Mouse (Mus musculus) heart, embryonic 10.5 days (tissue): ENCODE measurements at regions not wholly inside any gene's neighbourhood (a gene's known extent, or its start where the extent isn't known, plus 50 kb on each side); places are given as distances from the start of the nearest gene placed in this dataset.

Experiments
- DNase-seq: peaks from one replicate; pipeline ENCODE4 v3.0.0-alpha.2; 2017; ENCODE audit warnings: low spot score
- H3K27ac ChIP-seq: fragments of 300-500 bp; sonication (generic); 2 replicates; pipeline ENCODE4 v1.5.1; 2016; ENCODE audit warnings: mild to moderate bottlenecking
- H3K27me3 ChIP-seq: fragments of 300-500 bp; sonication (generic); 2 replicates; pipeline ENCODE4 v1.6.1; 2016; ENCODE audit warnings: mild to moderate bottlenecking; ENCODE audit not compliant: poor library complexity, insufficient read depth, severe bottlenecking
- H3K36me3 ChIP-seq: fragments of 300-500 bp; sonication (generic); 2 replicates; pipeline ENCODE4 v1.6.1; 2016; ENCODE audit warnings: mild to moderate bottlenecking, moderate library complexity
- H3K4me1 ChIP-seq: fragments of 300-500 bp; sonication (generic); 2 replicates; pipeline ENCODE4 v1.6.1; 2016; ENCODE audit warnings: mild to moderate bottlenecking
- H3K4me3 ChIP-seq: fragments of 300-500 bp; sonication (generic); 2 replicates; pipeline ENCODE4 v1.5.1; 2016; ENCODE audit warnings: mild to moderate bottlenecking, moderate library complexity
- H3K9me3 ChIP-seq: fragments of 300-500 bp; sonication (generic); 2 replicates; pipeline ENCODE4 v1.6.1; 2016; ENCODE audit warnings: mild to moderate bottlenecking, moderate library complexity
- WGBS: fragments of 180-500 bp; shearing (Covaris S2); methylation state at CpG from one replicate; pipeline ENCODE4 v1.1.7; 2016; 5-methylcytosine and 5-hydroxymethylcytosine counted together

DNA sequence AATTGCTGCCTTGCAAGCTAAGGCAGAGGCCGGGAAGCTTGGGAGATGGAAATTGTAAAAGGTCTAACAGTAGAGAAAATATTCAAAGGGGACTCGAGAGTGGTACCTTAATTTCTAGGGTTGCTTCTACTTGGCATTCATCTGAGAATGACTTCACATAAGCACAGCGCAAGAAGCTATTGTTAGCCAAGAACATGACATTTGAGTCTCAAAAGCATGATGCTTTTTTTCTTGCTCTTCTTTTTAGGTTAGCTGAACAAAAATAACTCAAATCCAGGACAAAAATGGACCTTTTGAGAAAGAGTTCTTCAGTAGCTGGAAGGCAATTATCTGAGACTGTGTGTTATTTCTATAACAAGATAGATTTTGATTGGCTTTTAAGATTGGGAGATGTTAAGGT is 1042.0 kb upstream of the Cited2 start:
- no peaks in the 10 kb centered on the region for H3K36me3 ChIP-seq
- DNase-seq: no peak

DNA sequence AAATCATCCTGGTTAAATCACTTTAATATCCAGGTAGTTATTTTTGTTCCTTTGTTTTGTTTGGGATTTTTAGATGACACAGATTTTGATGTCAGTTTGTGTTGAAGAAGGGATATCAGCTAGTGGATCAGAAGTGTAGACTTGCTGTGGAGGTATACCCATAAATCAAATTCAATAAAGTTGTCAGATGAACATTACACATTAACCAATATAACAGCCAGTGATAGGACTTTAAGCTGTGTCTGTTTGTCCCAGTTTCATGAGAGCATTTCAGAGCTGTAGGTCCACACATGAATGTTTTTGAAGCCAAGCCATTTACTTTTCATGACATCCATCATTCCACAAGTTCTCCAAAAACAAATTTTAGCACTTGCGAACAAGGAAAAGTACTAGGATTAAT is 1037.7 kb upstream of the Cited2 start:
- no peak overlapping the region for H3K4me3 ChIP-seq
- H3K27me3 ChIP-seq: no peaks in the 10 kb centered on the region
- H3K9me3 ChIP-seq: no peaks in the 10 kb centered on the region
- H3K4me1 ChIP-seq: no peaks in the 10 kb centered on the region
- 96% methylated on average over 1 of the region's 1 CpGs for WGBS
- H3K36me3 ChIP-seq: no peaks in the 10 kb centered on the region
- no peak for DNase-seq
- no peak overlapping the region for H3K27ac ChIP-seq

More for the DNA sequence above, 1042.0 kb upstream of the Cited2 start:
- WGBS: 84% methylated on average over 3 of the region's 3 CpGs
- Histone ChIP-seq H3K4me1 (no peaks in the 10 kb centered on the region), H3K27me3 (no peaks in the 10 kb centered on the region), H3K4me3 (no peak overlapping the region), H3K27ac (no peak overlapping the region), H3K9me3 (no peaks in the 10 kb centered on the region)

DNA sequence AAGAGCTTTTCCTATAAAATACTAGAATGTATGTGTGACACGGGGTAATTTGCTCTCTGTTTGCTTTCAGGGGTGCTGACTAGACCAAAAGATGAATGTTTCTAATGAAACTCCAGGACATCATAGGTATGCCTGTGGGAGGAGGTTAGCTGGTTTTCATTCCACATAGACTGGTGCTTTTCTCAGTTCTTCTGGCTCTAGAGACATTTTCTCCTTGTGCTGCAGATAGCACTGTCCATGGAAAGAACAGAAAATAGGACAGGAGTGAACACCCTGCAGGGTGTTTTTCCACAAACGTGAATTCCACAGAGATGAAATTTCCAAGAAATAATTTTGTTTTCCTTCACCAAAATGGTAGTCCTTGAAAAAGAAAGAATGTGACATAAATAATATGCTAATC is 1016.0 kb upstream of the Cited2 start:
- H3K27ac ChIP-seq: no peak overlapping the region
- DNase-seq: no peak
- WGBS: 75% methylated on average over 2 of the region's 2 CpGs
- no peaks in the 10 kb centered on the region for H3K36me3 ChIP-seq
- H3K4me3 ChIP-seq: no peak overlapping the region
- no peaks in the 10 kb centered on the region for H3K27me3 ChIP-seq
- H3K4me1 ChIP-seq: no peaks in the 10 kb centered on the region
- H3K9me3 ChIP-seq: no peaks in the 10 kb centered on the region

DNA sequence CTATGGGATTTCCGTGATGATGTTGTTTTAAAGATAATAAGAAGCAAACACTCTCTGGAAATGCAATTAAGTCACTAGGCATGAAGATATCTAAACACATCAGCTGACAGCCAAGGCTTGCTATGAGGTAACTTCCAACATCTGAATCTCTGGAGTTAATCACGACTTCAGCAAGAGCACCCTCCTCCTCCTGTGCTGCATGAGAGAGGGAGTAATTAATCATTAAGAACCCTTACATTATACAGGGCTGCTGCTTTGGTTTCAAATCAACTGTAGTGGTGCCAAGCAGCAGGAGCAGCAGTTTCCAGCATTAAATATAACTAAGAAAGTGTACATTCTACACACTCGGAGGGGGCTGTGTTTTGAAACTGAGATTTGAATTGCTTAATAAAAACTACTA is 1009.9 kb upstream of the Cited2 start:
- Histone ChIP-seq H3K27ac (no peak overlapping the region), H3K4me1 (no peaks in the 10 kb centered on the region), H3K27me3 (no peaks in the 10 kb centered on the region), H3K9me3 (no peaks in the 10 kb centered on the region), H3K4me3 (no peak overlapping the region), H3K36me3 (no peaks in the 10 kb centered on the region)
- WGBS: 55% methylated on average over 3 of the region's 3 CpGs
- DNase-seq: no peak

DNA sequence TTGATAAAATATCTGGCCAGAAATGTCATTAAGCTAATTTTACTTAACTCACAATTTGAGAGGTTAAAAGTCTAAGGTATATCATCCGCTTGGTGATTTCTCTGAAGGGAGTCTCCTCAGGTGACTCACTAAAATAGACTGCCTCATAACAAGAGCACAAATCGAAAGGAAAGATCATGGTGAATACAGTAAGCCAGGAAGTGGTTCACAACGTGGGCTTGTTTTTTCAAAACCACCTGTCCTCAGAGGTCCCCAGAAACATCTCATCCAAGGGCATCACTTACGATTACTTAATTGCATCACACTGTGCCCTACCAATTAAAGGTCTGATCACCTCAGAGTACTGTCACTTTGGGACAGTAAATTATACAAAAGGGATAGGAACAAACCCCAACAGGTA is 1009.0 kb upstream of the Cited2 start:
- Histone ChIP-seq H3K9me3 (no peaks in the 10 kb centered on the region), H3K27ac (no peak overlapping the region), H3K27me3 (no peaks in the 10 kb centered on the region), H3K4me3 (no peak overlapping the region), H3K4me1 (no peaks in the 10 kb centered on the region), H3K36me3 (no peaks in the 10 kb centered on the region)
- no peak for DNase-seq
- 80% methylated on average over 4 of the region's 4 CpGs for WGBS

DNA sequence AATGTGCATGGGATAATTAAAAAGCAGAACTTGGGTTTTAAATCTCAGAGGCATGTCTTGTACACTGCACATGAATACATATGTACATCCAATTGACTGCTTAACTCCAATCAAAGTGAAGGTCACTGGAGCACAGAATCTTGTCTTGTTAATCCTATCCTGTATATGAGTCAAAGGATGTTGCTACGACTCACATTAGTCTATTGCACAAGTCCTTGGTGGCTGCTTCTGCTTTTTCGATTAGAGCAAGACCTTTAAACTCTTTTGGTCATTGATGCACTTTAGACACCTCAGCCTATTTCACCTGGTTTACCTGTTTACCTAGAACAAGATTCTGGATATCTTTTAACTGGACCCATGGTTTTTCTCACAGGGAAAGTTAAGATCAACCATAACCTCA is 1008.5 kb upstream of the Cited2 start:
- DNase-seq: no peak
- Histone ChIP-seq H3K9me3 (no peaks in the 10 kb centered on the region), H3K4me3 (no peak overlapping the region), H3K4me1 (no peaks in the 10 kb centered on the region), H3K27me3 (no peaks in the 10 kb centered on the region), H3K36me3 (no peaks in the 10 kb centered on the region), H3K27ac (no peak overlapping the region)
- 92% methylated on average over 2 of the region's 2 CpGs for WGBS

DNA sequence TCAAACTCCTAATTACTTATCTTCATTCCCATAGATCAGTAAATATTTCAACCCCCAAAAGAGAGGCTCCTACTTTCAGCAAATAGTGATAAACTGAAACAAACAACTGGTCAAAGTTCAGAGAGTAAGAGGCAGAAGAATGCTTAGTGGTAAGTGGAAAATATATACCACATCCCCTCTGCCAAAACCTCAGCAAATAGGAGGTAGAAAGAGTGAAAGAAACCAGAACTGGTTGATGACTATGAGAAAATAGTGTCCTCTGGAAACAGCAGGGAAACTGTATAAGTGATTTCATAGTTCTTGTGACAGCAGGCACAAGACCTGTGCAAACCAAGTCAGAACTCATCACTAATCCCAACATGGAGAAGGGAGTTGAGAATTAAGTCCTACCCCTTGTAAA is 980.8 kb upstream of the Cited2 start:
- Histone ChIP-seq H3K4me3 (no peak overlapping the region), H3K36me3 (no peaks in the 10 kb centered on the region), H3K27ac (no peak overlapping the region), H3K9me3 (no peaks in the 10 kb centered on the region), H3K27me3 (no peaks in the 10 kb centered on the region), H3K4me1 (no peaks in the 10 kb centered on the region)
- DNase-seq: no peak

DNA sequence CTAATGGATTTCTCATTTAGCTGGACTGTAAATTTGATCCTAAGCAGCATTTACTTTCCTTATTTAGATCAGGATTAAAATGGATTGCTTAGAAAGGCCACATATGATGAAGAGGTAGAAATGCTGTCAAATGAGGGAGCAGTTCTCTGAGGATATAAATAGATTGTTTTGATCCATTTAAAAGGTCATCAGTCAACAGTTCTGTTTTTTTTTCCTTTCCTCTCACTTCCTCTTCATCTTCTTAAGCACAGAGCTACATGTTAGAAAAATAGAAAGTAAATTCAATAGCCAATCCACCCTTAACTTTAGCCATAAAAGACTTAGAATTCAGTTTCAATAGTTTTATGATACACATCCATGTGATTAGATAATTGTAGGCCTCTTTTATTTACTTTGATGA is 971.5 kb upstream of the Cited2 start:
- Histone ChIP-seq H3K4me3 (no peak overlapping the region), H3K4me1 (no peaks in the 10 kb centered on the region), H3K27ac (no peak overlapping the region), H3K27me3 (no peaks in the 10 kb centered on the region), H3K36me3 (no peaks in the 10 kb centered on the region), H3K9me3 (no peaks in the 10 kb centered on the region)
- no peak for DNase-seq

DNA sequence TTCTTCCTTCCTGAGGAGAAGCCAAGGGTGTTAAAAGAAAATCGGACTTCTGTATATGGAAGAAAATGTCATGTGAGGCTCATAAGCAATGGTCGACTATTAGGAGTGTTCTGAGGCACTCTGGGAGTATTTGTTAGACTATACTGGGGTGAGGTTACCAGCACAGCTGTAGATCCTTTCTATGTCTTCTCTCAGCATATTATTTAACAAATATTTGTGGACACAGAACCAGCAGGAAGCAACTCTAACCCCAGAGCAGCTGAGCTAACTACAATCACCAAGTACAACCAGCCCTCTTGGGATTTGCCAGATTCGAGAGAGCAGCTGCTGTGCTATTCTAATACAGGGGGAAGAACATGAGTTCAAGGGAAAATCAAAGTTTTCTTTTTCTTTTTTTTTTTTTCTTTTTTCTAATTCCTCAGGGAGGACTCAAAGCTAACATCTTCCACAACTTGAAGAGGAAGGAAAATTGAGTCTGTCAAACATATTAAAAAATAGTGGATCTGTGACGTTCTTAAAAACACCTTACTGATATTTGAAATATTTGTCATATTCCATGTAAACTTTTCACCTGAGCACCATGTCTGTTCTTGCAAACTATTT is 933.3 kb upstream of the Cited2 start:
- no peak for DNase-seq
- 79% methylated on average over 4 of the region's 4 CpGs for WGBS
- no peaks in the 10 kb centered on the region for H3K4me1 ChIP-seq
- H3K36me3 ChIP-seq: no peaks in the 10 kb centered on the region
- no peaks in the 10 kb centered on the region for H3K27me3 ChIP-seq
- no peak overlapping the region for H3K4me3 ChIP-seq
- no peaks in the 10 kb centered on the region for H3K9me3 ChIP-seq
- H3K27ac ChIP-seq: no peak overlapping the region

DNA sequence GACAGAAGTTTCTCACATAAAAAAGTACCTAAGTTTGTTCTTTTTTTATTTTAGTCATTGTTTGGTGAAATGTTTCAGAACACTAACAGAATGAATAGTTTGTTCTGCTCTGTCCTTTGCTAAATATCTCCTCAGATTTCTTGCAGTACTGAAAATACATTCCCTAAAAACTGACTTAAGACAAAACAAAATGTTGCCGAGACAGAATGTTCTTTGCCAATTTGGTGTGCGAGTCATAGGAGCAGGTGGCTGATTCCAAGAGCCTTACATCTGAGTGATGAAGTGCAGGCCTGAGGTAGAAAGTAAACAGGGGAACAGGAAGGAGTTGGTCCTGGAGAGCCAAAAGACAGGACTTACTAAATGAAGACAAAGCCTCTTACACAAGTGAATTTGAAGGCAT is 919.0 kb upstream of the Cited2 start:
- Histone ChIP-seq H3K9me3 (no peaks in the 10 kb centered on the region), H3K27me3 (no peaks in the 10 kb centered on the region), H3K4me3 (no peak overlapping the region), H3K4me1 (no peaks in the 10 kb centered on the region), H3K27ac (no peak overlapping the region), H3K36me3 (no peaks in the 10 kb centered on the region)
- 47% methylated on average over 2 of the region's 2 CpGs for WGBS
- DNase-seq: no peak

DNA sequence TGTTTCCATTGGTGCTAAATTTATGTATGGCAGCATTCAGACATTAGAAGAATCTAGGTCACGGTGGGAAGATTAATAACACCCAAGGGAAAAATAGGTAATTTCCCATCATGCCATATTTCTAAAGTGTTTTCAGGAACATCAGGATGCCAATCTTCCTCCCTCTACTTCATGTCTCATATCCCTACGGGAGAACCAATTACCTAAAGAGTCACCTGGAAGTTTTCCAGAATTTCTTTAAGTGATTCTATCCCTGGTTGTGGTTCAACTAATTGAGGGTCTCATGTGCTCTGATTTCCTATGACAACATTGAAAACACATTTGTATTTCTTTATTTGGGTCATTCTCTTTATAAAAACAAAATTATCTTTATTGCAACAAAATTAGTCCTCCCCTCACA is 912.3 kb upstream of the Cited2 start:
- no peaks in the 10 kb centered on the region for H3K36me3 ChIP-seq
- no peaks in the 10 kb centered on the region for H3K4me1 ChIP-seq
- H3K27ac ChIP-seq: no peak overlapping the region
- DNase-seq: no peak
- H3K27me3 ChIP-seq: no peaks in the 10 kb centered on the region
- 76% methylated on average over 2 of the region's 2 CpGs for WGBS
- no peaks in the 10 kb centered on the region for H3K9me3 ChIP-seq
- no peak overlapping the region for H3K4me3 ChIP-seq

DNA sequence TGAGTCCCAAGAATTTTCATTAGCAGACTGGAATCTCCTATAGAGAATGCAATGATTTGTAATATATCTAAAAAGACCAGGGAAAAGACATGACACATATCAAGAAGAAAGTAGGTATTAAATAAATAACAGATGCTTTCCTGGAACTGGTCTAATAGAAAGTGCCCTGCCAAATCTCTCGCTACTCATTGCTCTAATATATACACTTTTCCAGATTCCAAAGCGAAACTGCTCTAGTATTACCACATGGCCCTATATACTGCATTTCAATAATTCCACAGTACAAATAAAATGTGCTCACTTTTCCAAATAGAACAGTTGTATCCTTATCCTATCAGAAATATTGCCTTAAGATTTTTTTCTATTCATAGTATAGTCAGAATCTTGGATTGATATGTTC is 909.0 kb upstream of the Cited2 start:
- Histone ChIP-seq H3K27ac (no peak overlapping the region), H3K4me3 (no peak overlapping the region), H3K4me1 (no peaks in the 10 kb centered on the region), H3K27me3 (no peaks in the 10 kb centered on the region), H3K9me3 (no peaks in the 10 kb centered on the region), H3K36me3 (no peaks in the 10 kb centered on the region)
- no peak for DNase-seq
- WGBS: 85% methylated on average over 2 of the region's 2 CpGs

DNA sequence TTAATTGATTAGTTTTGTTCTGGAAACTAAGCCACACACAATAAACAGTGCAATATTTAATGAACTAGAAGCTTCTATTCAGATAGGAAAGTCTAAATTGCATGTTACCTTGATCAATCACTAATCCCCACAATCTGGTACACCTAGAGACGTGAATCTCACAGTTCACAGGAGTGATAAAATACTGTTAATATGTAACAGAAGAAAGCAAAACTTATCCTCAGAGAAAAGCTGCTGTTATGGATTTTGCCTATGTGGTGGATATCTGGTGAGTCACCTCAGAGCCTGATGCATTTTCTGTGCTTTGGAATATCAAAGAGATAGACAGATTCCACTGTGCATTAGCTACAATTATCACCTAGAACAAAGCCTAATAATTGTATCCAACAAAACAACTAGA is 861.5 kb upstream of the Cited2 start:
- Histone ChIP-seq H3K27ac (no peak overlapping the region), H3K4me1 (no peaks in the 10 kb centered on the region), H3K27me3 (no peaks in the 10 kb centered on the region), H3K4me3 (no peak overlapping the region), H3K36me3 (no peaks in the 10 kb centered on the region), H3K9me3 (no peaks in the 10 kb centered on the region)
- 84% methylated on average over 1 of the region's 1 CpGs for WGBS
- no peak for DNase-seq

DNA sequence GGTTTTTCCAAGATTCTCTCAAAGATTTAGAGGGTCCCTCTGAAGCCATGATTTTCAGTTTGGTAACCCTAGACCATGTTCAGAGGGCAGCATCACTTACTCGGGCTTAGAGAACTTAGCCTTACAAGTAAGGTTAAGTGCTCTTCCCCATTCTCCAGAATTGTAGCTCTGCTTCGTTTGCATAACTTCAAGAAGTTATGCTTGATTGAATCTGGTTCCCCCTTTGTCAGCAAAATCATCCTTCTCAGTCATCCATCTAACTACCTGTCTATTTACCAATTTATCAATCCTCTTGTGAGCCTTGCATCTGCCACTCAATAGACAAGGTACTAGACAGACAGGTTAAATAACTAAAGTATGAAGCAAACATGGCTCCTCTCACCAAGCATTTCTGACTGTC is 856.1 kb upstream of the Cited2 start:
- Histone ChIP-seq H3K4me3 (no peak overlapping the region), H3K9me3 (no peaks in the 10 kb centered on the region), H3K27ac (no peak overlapping the region), H3K4me1 (no peaks in the 10 kb centered on the region), H3K36me3 (no peaks in the 10 kb centered on the region), H3K27me3 (no peaks in the 10 kb centered on the region)
- whole genome bisulfite sequencing: 71% methylated on average over 2 of the region's 2 CpGs
- no peak for DNase-seq
